Mouse (Mus musculus) brown adipose tissue, adult 24 weeks (tissue): ENCODE measurements around the gene Grik1. TPM values are rescaled to one million over a fixed set of nuclear protein-coding genes. Genes with fewer than 3 reads are reported as not detected.

ENCODE experiments used
- H3K27ac ChIP-seq: fragments of 200-500 bp; replicated peaks from 2 replicates; pipeline ENCODE4 v1.5.1; 2012; ENCODE audit warnings: low read depth, mild to moderate bottlenecking, low read length
- H3K4me1 ChIP-seq: fragments of 200-500 bp; 2 replicates; pipeline ENCODE4 v1.6.1; 2012; ENCODE audit warnings: low read length, mixed read lengths; ENCODE audit not compliant: control insufficient read depth, insufficient read depth, insufficient read length
- H3K4me3 ChIP-seq: fragments of 200-500 bp; 2 replicates; pipeline ENCODE4 v1.5.1; 2012; ENCODE audit warnings: low read depth, mild to moderate bottlenecking, low read length, moderate library complexity; ENCODE audit not compliant: insufficient read depth
- polyA plus RNA-seq: library from polyadenylated mRNA; stranded (reverse); fragments of >200 nt; gene quantifications from 2 replicates; pipeline ENCODE4 v1.2.4, GENCODE M21; 2012; ENCODE audit not compliant: missing spikeins, insufficient read depth, insufficient read length

The Grik1 gene
- not detected in 2 replicates for polyA plus RNA-seq

DNA sequence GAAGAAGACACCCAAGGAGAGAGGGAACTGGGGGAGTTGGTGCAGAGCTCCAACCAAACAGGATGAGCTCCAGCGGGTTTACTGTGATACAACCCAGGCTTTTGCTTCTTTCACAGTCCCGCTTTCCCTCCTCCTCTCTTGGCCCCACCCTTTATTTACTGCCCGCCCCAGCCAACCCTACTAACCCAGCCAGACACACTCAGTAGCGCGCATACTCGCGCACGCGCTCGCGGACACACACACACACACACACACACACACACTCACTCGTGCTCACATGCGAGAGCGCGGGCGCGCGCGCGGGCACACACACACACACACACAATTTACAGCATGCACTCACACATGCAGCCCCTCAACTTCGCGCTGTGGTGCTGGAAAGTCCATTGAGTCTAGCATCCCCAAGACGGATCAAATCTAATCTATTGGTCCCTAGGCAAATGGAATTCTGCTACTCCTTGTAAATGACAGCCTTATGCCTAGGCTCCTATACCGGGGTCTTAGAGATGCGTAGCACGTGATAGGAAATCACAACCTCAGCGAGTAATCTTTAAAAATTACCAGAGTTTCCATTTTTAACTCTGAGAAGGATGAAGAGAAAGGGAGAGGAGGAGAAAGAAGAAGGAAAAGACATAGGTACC, at the start of gene Grik1:
TSS of gene Grik1 (minus strand) at position 134 of the 641 bp plus-strand sequence.
- Histone ChIP-seq H3K27ac (no peak within 1 kb of the TSS), H3K4me3 (no peak within 1 kb of the TSS), H3K4me1 (no peaks in the 10 kb centered on the region)

DNA sequence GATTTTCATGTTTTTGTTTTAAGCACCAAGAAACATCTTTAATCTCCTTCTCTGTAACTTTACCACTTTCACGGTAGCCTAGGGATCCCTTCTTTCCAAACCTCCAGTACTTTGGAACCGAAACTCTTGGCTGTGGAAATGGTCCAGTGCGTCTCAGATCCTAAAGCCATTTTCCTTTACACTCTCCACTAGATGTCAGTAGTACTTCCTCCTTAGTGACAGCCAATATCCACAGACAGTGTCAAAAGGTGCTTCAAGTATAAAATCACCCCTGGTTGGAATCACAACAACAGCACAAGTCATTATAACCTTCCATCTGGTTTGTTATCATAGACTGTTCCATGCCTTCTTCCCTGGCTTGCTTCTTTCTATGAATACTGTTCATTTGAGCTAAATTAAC, 4.1 kb upstream of the Grik1 start:
- Histone ChIP-seq H3K27ac (no peak overlapping the region), H3K4me1 (no peaks in the 10 kb centered on the region), H3K4me3 (no peak overlapping the region)

GRCm38 (mm10) chr16:88289421-88290081, 514 bp downstream of the Grik1 start:
- H3K4me3 ChIP-seq, result no peak overlapping the region
- H3K27ac ChIP-seq, result no peak overlapping the region
- H3K4me1 ChIP-seq, result no peaks in the 10 kb centered on the region

GRCm38 (mm10) chr16:88258407-88258806, 31.7 kb downstream of the Grik1 start:
- Histone ChIP-seq H3K27ac (no peak overlapping the region), H3K4me3 (no peak overlapping the region), H3K4me1 (no peaks in the 10 kb centered on the region)

DNA sequence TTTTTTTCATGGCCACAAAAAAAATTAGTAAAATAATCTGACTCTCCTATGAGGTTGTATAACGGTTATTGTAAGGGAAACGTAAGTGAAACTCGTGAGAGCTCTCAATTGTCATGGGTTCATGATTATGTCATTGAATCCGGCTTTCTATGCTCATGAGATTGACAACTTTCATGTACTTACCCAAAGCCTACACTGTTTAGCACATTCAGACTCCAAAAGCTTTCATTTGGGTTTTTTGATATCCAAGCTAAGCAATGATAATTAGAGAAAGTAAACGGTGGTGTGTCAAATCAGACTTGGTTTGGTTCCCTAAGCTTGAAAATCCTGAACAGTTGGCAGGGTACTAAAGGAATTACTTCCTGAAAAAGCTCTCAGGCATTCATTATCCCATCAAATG, 33.0 kb downstream of the Grik1 start:
- Histone ChIP-seq H3K4me1 (no peaks in the 10 kb centered on the region), H3K27ac (no peak overlapping the region), H3K4me3 (no peak overlapping the region)

GRCm38 (mm10) chr16:88256101-88256500, 34.0 kb downstream of the Grik1 start:
- Histone ChIP-seq H3K27ac (no peak overlapping the region), H3K4me3 (no peak overlapping the region), H3K4me1 (no peaks in the 10 kb centered on the region)

- Histone ChIP-seq H3K4me1 (no peaks in the 10 kb centered on the region), H3K27ac (no peak overlapping the region), H3K4me3 (no peak overlapping the region)
Observed at GRCm38 (mm10) chr16:88252676-88253075, 37.4 kb downstream of the Grik1 start.

DNA sequence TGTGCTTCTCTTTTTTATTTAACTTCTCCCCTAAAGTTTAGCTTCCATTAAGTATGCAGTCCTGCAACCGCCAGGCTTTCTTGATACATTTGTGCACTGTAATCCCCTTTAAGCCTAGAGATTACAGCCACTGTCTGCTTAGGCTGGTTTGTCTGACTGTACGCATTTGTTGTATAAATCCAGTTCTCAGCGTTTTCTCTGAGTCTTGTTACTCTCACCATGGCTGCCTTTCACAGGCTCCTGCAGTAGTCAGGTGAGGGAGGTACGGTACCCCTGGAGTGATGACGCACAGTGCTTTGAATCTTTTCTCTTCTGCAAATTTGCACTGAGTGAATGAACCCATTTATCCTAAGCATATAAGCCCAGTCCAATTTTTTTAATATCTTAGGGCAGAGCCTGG, 39.0 kb downstream of the Grik1 start:
- H3K27ac ChIP-seq, result no peak overlapping the region
- no peaks in the 10 kb centered on the region for H3K4me1 ChIP-seq
- no peak overlapping the region for H3K4me3 ChIP-seq

DNA sequence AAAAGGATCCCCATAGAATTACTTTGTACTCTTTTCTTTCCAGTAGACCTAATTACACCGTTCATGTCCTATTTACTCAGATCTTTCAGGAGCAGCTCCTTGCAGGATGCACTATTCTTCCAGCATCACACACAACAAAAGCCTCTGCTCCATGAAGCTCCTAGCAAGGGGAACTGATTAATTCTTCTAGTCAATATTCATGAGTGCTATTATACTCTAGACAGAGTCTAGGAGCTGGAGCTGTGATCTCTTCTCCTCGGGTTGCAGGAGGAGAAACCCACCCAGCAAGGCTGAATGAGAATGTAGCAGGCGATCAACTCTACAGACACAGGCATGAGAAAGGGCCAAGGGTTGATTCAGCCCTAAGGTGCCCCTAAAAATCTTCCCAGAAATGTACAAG, 40.2 kb downstream of the Grik1 start:
- H3K4me1 ChIP-seq, result no peaks in the 10 kb centered on the region

DNA sequence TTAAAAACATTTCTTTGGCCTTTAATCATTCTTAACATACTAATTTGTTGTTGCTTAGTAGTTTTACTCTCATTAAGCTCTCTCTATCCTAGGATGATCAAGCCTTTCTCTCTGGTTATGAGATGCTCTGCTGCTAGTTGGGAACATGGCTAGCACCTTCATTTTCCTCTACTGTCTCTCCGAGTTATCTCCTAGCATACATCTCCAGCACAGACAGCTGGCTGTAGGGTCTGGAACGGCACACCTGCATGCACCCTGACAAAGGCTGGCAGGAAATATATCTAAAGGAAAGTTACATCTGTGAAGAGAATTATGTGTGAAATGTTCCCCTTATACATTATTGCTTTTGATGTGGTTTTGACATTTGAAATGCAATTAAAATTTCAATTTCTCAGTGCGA, 42.5 kb downstream of the Grik1 start:
- Histone ChIP-seq H3K4me1 (no peaks in the 10 kb centered on the region), H3K4me3 (no peak overlapping the region), H3K27ac (no peak overlapping the region)

More for the DNA sequence above, 40.2 kb downstream of the Grik1 start:
- Histone ChIP-seq H3K27ac (no peak overlapping the region), H3K4me3 (no peak overlapping the region)

DNA sequence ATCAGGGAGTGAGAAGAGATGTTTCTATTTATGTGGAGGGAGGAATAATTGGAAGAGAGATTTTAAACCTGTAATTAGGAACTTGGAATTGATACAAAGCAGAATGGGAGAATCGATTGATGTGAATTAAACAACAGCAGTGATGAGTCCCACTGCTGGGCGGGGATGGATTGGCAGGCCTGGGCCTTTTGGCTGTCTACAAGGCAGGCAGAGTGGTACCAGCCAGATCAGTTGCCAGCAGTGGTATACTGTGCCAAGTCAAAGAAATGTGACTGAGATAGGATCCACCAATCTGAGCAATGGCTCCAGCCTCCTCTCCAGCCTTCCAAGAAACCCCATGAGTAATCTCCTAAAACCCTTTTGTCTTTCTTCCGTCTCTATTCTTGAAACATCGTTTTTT, 45.4 kb downstream of the Grik1 start:
- Histone ChIP-seq H3K4me3 (no peak overlapping the region), H3K27ac (no peak overlapping the region), H3K4me1 (no peaks in the 10 kb centered on the region)

DNA sequence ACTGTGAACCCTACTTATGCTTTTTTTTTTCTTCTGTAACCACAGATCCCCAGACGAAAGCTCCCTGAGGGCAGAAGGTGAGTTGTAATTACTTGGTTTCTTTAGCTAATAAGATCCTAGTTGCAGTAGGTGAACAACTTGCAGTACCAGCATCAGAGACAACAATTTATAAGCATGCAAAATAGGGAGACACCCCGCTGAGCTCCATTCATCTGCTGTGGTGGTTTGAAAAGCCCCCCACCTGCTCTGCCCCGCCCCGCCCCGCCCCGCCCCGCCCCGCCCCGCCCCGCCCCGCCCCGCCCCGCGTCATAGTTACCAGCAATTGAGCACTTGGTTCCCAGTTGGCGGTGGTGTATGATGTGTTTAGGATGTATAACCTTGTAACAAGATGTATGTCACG, 64.4 kb downstream of the Grik1 start:
- Histone ChIP-seq H3K4me1 (no peaks in the 10 kb centered on the region), H3K4me3 (no peak overlapping the region), H3K27ac (no peak overlapping the region)

GRCm38 (mm10) chr16:88221932-88222331, 68.1 kb downstream of the Grik1 start:
- no peak overlapping the region for H3K27ac ChIP-seq

DNA sequence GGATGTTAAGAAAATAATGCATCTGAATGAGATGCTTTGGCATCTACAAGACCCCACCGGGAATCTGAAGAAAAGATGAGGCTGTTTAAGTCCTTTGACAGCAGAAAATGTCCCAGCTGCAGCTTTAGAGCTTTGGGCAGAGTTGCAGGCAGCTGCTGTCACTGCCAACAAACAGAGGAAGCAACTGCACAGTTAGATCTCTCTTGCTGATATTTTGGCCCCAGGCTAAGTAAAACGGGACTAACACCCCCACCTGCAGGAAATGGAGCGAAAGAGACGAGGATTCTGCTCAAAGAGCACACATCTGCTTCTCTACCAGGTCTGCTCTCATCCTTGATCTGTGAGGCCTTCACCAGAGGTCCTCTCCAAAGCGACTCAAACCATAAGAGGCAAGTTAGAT, 77.5 kb downstream of the Grik1 start:
- no peaks in the 10 kb centered on the region for H3K4me1 ChIP-seq
- H3K27ac ChIP-seq, result no peak overlapping the region
- no peak overlapping the region for H3K4me3 ChIP-seq

More at GRCm38 (mm10) chr16:88221932-88222331, 68.1 kb downstream of the Grik1 start:
- Histone ChIP-seq H3K4me1 (no peaks in the 10 kb centered on the region), H3K4me3 (no peak overlapping the region)

DNA sequence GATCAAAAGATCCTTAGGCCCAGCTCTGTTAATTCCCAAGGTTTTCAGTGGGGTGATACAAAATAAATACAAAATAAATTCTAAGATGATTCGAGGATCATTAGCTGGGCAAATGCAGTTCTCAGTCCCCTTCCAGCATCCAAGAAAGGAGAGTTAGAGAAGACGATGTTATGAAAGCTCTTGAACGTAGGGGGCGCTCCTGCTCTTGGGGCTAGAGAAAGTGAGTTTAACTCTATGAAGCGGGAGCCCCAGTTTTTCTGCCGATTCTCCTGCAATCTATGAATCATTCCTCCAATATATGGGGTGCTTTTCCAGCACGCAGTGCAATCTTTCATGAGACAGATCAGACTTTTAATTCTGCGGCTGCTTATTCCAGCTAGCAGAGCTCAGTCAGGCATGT, 78.2 kb downstream of the Grik1 start:
- Histone ChIP-seq H3K4me3 (no peak overlapping the region), H3K4me1 (no peaks in the 10 kb centered on the region)

DNA sequence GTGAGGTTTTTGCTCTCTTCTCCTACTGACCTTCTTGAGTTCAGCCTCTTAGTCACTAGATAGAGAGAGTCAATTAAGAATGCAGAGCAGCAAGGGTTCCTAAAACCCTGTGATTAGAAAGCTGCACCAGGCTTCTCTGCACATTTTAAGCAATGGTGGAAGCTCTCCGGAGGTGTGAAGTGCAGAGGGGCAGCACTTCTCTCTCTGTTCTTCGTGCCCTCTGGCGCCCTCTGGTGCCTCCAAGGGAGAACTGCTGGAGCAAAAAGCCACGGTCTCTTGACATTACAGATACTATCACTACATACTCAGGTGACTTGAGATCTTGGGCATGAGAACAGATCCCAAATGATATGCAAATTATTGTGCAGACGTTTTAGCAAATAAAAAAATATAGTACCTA, 85.7 kb downstream of the Grik1 start:
- Histone ChIP-seq H3K27ac (no peak overlapping the region), H3K4me1 (no peaks in the 10 kb centered on the region), H3K4me3 (no peak overlapping the region)

More for the DNA sequence above, 78.2 kb downstream of the Grik1 start:
- no peak overlapping the region for H3K27ac ChIP-seq
